ENCODE assay signal across 11 mouse cellular contexts in genomic region chr4:49559915-49560772, GRCm38 (mm10). TPM values are rescaled to one million over a fixed set of nuclear protein-coding genes. Genes with fewer than 3 reads are reported as not detected.
DNase-seq lines count a peak whose midpoint lies in the region; ATAC-seq lines count a peak whose summit lies in the region.
"Had no signal": no experiment of that assay in that cellular context is flagged by ENCODE, and none has a peak within 500 bp of the region (broad histone marks: within the 10 kb centered on the region; RNA-seq: fewer than 3 reads in every experiment).

No protein-coding gene starts in this region.

- 0 out of 2 replicates have a peak, but pooled peaks cover 3% of the 10 kb centered on the region for H3K9me3 ChIP-seq in megakaryocyte, embryonic 14.5 days
- H3K9me3 ChIP-seq in heart, embryonic 15.5 days (replicated peaks): no peaks in the 10 kb centered on the region
- H3K9me3 ChIP-seq in lung, embryonic 16.5 days (ENCODE audit: control insufficient read depth, low read length): no peaks in the 10 kb centered on the region
- H3K9me3 ChIP-seq: midbrain, embryonic 12.5 days had no signal

- peaks cover 11% of the 10 kb centered on the region for H3K27me3 ChIP-seq in megakaryocyte, embryonic 14.5 days (replicated peaks)
- no peaks in the 10 kb centered on the region for H3K27me3 ChIP-seq in heart, embryonic 15.5 days
- H3K27me3 ChIP-seq in lung, embryonic 16.5 days (ENCODE audit: control insufficient read depth, insufficient read depth, low read depth, low read length): no peaks in the 10 kb centered on the region
- H3K27me3 ChIP-seq: midbrain, embryonic 12.5 days had no signal

- WGBS in heart, embryonic 15.5 days: 57% methylated on average over 20 of the region's 20 CpGs
- 54% methylated on average over 20 of the region's 20 CpGs for WGBS in lung, embryonic 16.5 days

- H3K36me3 ChIP-seq in megakaryocyte, embryonic 14.5 days (replicated peaks; ENCODE audit: low read length): no peaks in the 10 kb centered on the region
- H3K36me3 ChIP-seq in heart, embryonic 15.5 days: no peaks in the 10 kb centered on the region
- H3K36me3 ChIP-seq in lung, embryonic 16.5 days (ENCODE audit: control insufficient read depth, insufficient read depth, low read length): no peaks in the 10 kb centered on the region
- H3K36me3 ChIP-seq: midbrain, embryonic 12.5 days had no signal

- H3K9ac ChIP-seq in heart, embryonic 15.5 days: no peak overlapping the region
- H3K9ac ChIP-seq in lung, embryonic 16.5 days (ENCODE audit: low read length): no peak overlapping the region
- H3K9ac ChIP-seq: midbrain, embryonic 12.5 days had no signal

- peak overlapping the region; percentile 25 for H3K4me3 ChIP-seq in megakaryocyte, embryonic 14.5 days (replicated peaks)
- H3K4me3 ChIP-seq in heart, embryonic 15.5 days: no peak overlapping the region
- H3K4me3 ChIP-seq in lung, embryonic 16.5 days (ENCODE audit: low read length): no peak overlapping the region
- H3K4me3 ChIP-seq: erythroblast, embryonic 14.5 days; midbrain, embryonic 12.5 days had no signal

- no peaks in the 10 kb centered on the region for H3K4me1 ChIP-seq in megakaryocyte, embryonic 14.5 days
- 0 out of 2 replicates have a peak, but pooled peaks cover 4% of the 10 kb centered on the region for H3K4me1 ChIP-seq in heart, embryonic 15.5 days (replicated peaks)
- no peaks in the 10 kb centered on the region for H3K4me1 ChIP-seq in lung, embryonic 16.5 days (replicated peaks; ENCODE audit: control insufficient read depth, insufficient read depth, low read length)
- H3K4me1 ChIP-seq: midbrain, embryonic 12.5 days had no signal

- DNase-seq in cerebellum, postnatal 10 days: peak; percentile 91 to 93
- DNase-seq in kidney, postnatal 14 days: peak; percentile 94
- no peak for DNase-seq in ovary, adult 18-20 months (ENCODE audit: low spot score)

- no peak overlapping the region for H3K27ac ChIP-seq in heart, embryonic 15.5 days
- H3K27ac ChIP-seq in lung, embryonic 16.5 days (ENCODE audit: low read length): no peak overlapping the region
- H3K27ac ChIP-seq: midbrain, embryonic 12.5 days had no signal

- H3K4me2 ChIP-seq in heart, embryonic 15.5 days: 0 out of 2 replicates have a peak overlapping the region, but pooled peaks have one; percentile 7
- no peak overlapping the region for H3K4me2 ChIP-seq in lung, embryonic 16.5 days (ENCODE audit: low read depth, low read length)
- H3K4me2 ChIP-seq: midbrain, embryonic 12.5 days had no signal

- ATAC-seq in megakaryocyte, adult 5-6 weeks (ENCODE audit: poor library complexity, severe bottlenecking): no peak
- 0 out of 2 replicates have a peak, but pooled peaks have one; percentile 47 for ATAC-seq in heart, embryonic 15.5 days (replicated peaks; ENCODE audit: insufficient number of reproducible peaks, insufficient read depth, low FRiP score, low read depth)
- peak; percentile 45; the same call in 1 of the 2 replicates for ATAC-seq in lung, embryonic 16.5 days (ENCODE audit: low read depth)
- no peak for ATAC-seq in activated CD4-positive, CD25-positive, alpha-beta regulatory T cell, adult 4 months

RNA-seq across cellular contexts. Expression of gene Aldob, which starts 10.8 kb away (rescaled TPM):
- not detected in 2 replicates for polyA plus RNA-seq in megakaryocyte, embryonic 14.5 days (2012; ENCODE audit: insufficient read depth, low replicate concordance)
- not detected in 2 replicates for total RNA-seq in megakaryocyte, adult 5-6 weeks (2015)
- total RNA-seq in megakaryocyte, adult 5-6 weeks (2017): not detected in 2 replicates
- polyA plus RNA-seq in heart, embryonic 15.5 days (2015; fragmentation: Nextera tagmentation; extraction: Ambion mirVana): 0.40 and 2.2 TPM in 2 replicates
- polyA plus RNA-seq in lung, embryonic 16.5 days (2015; fragmentation: Nextera tagmentation; extraction: Ambion mirVana): 0.53 and 6.3 TPM in 2 replicates
- polyA plus RNA-seq in activated CD4-positive, CD25-positive, alpha-beta regulatory T cell, adult 4 months (2017; shearing (Covaris generic)): not detected
- total RNA-seq: ES-E14 had no signal
- polyA plus RNA-seq: erythroblast, embryonic 14.5 days; midbrain, embryonic 12.5 days had no signal

RNA-seq across cellular contexts. Expression of gene Tmem246, which starts 37.5 kb away (rescaled TPM):
- polyA plus RNA-seq in megakaryocyte, embryonic 14.5 days (2012; ENCODE audit: insufficient read depth, low replicate concordance): 15.3 and 18.0 TPM in 2 replicates
- not detected in 2 replicates for total RNA-seq in megakaryocyte, adult 5-6 weeks (2015)
- not detected in 2 replicates for total RNA-seq in megakaryocyte, adult 5-6 weeks (2017)
- 50.0 and 52.3 TPM in 2 replicates for polyA plus RNA-seq in heart, embryonic 15.5 days (2015; fragmentation: Nextera tagmentation; extraction: Ambion mirVana)
- polyA plus RNA-seq in lung, embryonic 16.5 days (2015; fragmentation: Nextera tagmentation; extraction: Ambion mirVana): 25.9 and 27.6 TPM in 2 replicates
- not detected for polyA plus RNA-seq in activated CD4-positive, CD25-positive, alpha-beta regulatory T cell, adult 4 months (2017; shearing (Covaris generic))

RNA-seq across cellular contexts. Expression of gene Zfp189, which starts 39.2 kb away (rescaled TPM):
- 0.84 and 1.3 TPM in 2 replicates for polyA plus RNA-seq in megakaryocyte, embryonic 14.5 days (2012; ENCODE audit: insufficient read depth, low replicate concordance)
- total RNA-seq in megakaryocyte, adult 5-6 weeks (2015): 2.1 and 2.3 TPM in 2 replicates
- 2.6 and 3.3 TPM in 2 replicates for total RNA-seq in megakaryocyte, adult 5-6 weeks (2017)
- polyA plus RNA-seq in heart, embryonic 15.5 days (2015; fragmentation: Nextera tagmentation; extraction: Ambion mirVana): 5.6 and 7.2 TPM in 2 replicates
- 9.6 TPM in 2 replicates for polyA plus RNA-seq in lung, embryonic 16.5 days (2015; fragmentation: Nextera tagmentation; extraction: Ambion mirVana)
- 1 to 10 TPM; 2.3 to 3.0 TPM for polyA plus RNA-seq in activated CD4-positive, CD25-positive, alpha-beta regulatory T cell, adult 4 months (2017; shearing (Covaris generic))
- polyA plus RNA-seq: erythroblast, embryonic 14.5 days had no signal

RNA-seq across cellular contexts. Expression of gene Mrpl50, which starts 39.3 kb away (rescaled TPM):
- 1.4 TPM in 1 of 2 replicates, not detected in the other for polyA plus RNA-seq in megakaryocyte, embryonic 14.5 days (2012; ENCODE audit: insufficient read depth, low replicate concordance)
- 17.6 and 21.9 TPM in 2 replicates for total RNA-seq in megakaryocyte, adult 5-6 weeks (2015)
- total RNA-seq in megakaryocyte, adult 5-6 weeks (2017): 13.4 and 17.7 TPM in 2 replicates
- polyA plus RNA-seq in heart, embryonic 15.5 days (2015; fragmentation: Nextera tagmentation; extraction: Ambion mirVana): 52.9 and 61.3 TPM in 2 replicates
- 62.1 and 64.7 TPM in 2 replicates for polyA plus RNA-seq in lung, embryonic 16.5 days (2015; fragmentation: Nextera tagmentation; extraction: Ambion mirVana)
- polyA plus RNA-seq in activated CD4-positive, CD25-positive, alpha-beta regulatory T cell, adult 4 months (2017; shearing (Covaris generic)): 10 to 100 TPM; 29.9 to 30.4 TPM

RNA-seq across cellular contexts. Expression of gene Baat, which starts 53.8 kb away (rescaled TPM):
- polyA plus RNA-seq in megakaryocyte, embryonic 14.5 days (2012; ENCODE audit: insufficient read depth, low replicate concordance): not detected in 2 replicates
- total RNA-seq in megakaryocyte, adult 5-6 weeks (2015): 0.14 TPM in 1 of 2 replicates, not detected in the other
- not detected in 2 replicates for total RNA-seq in megakaryocyte, adult 5-6 weeks (2017)
- not detected in 2 replicates for polyA plus RNA-seq in heart, embryonic 15.5 days (2015; fragmentation: Nextera tagmentation; extraction: Ambion mirVana)
- not detected in 2 replicates for polyA plus RNA-seq in lung, embryonic 16.5 days (2015; fragmentation: Nextera tagmentation; extraction: Ambion mirVana)
- polyA plus RNA-seq in activated CD4-positive, CD25-positive, alpha-beta regulatory T cell, adult 4 months (2017; shearing (Covaris generic)): not detected
- polyA plus RNA-seq: erythroblast, embryonic 14.5 days had no signal

Comparison
In these comparisons a context has a peak if more than half of its experiments do, and no peak if none do; other contexts are left out.
1. ATAC-seq: peak in heart, embryonic 15.5 days (single experiment) and lung, embryonic 16.5 days (single experiment); none in megakaryocyte, adult 5-6 weeks (single experiment) and activated CD4-positive, CD25-positive, alpha-beta regulatory T cell, adult 4 months (single experiment).
2. RNA of gene Tmem246, which starts 37.5 kb away (polyA plus RNA-seq): 50.0 to 52.3 TPM in heart, embryonic 15.5 days, 25.9 to 27.6 TPM in lung, embryonic 16.5 days and 15.3 to 18.0 TPM in megakaryocyte, embryonic 14.5 days; not detected in activated CD4-positive, CD25-positive, alpha-beta regulatory T cell, adult 4 months; every median in the first group is over 10 times any median in the second.